Mouse (Mus musculus) embryonic fibroblast, embryonic 13.5 days (primary cell): ENCODE data around the gene Pde4d.

Experiments
- CTCF ChIP-seq: IDR thresholded peaks from 2 replicates; pipeline ENCODE4 v1.5.1; 2011; ENCODE audit warnings: mild to moderate bottlenecking, control low read depth, low read length, moderate library complexity, borderline replicate concordance; ENCODE audit not compliant: insufficient read depth
- POLR2A ChIP-seq: IDR thresholded peaks from 2 replicates; pipeline ENCODE4 v1.6.1; 2011; ENCODE audit warnings: low read depth, mild to moderate bottlenecking, control low read depth, low read length, moderate library complexity

DNA sequence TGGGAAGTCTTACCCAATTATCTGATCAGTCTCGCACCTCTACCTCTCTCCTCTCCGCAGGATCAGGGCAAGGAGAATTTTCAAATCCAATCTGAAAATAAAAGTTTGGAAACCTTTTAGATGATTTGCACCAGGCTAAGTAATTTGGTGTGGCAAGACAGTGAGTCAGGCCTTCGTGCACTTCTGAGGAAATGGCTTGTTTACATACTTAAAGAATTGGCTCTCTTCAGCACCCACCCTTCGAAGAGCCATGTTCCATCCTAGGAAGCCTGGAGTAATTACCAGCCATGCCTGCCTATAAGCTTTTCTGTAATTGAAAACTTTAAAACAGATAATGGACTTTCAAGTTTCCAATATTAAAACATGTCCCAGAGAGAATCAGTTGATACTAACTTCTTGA, 1352.5 kb downstream of the Pde4d start:
- TF ChIP-seq POLR2A: no peak
- TF ChIP-seq CTCF: no peak
